Mouse (Mus musculus) hematopoietic stem cell, adult 5-6 weeks (primary cell): Measurements from ENCODE around the gene Cox8c. TPM values are rescaled to one million over a fixed set of nuclear protein-coding genes. Genes with fewer than 3 reads are reported as not detected.

Experiments
- ATAC-seq, 2 experiments: fragments of 125-278 bp in 1 of 2; replicated peaks in 1 of 2; 2 replicates each; pipeline ENCODE4 v1.8.0; 2016 to 2017; ENCODE audit warnings: inconsistent platforms in 2 of 2, mild to moderate bottlenecking in 2 of 2, moderate number of reproducible peaks in 2 of 2, low read depth in 1 of 2, moderate TSS enrichment in 1 of 2; ENCODE audit not compliant: low FRiP score in 2 of 2, poor library complexity in 2 of 2, severe bottlenecking in 2 of 2, insufficient read depth in 1 of 2, low TSS enrichment in 1 of 2
- total RNA-seq: library from RNA; stranded (forward); fragments of 172-1452, 232-1000 nt; gene quantifications from 2 replicates; pipeline ENCODE4 v1.2.3, GENCODE M21; 2017

Cox8c gene
- total RNA-seq, 1 experiment from 2014 or later, result not detected

DNA sequence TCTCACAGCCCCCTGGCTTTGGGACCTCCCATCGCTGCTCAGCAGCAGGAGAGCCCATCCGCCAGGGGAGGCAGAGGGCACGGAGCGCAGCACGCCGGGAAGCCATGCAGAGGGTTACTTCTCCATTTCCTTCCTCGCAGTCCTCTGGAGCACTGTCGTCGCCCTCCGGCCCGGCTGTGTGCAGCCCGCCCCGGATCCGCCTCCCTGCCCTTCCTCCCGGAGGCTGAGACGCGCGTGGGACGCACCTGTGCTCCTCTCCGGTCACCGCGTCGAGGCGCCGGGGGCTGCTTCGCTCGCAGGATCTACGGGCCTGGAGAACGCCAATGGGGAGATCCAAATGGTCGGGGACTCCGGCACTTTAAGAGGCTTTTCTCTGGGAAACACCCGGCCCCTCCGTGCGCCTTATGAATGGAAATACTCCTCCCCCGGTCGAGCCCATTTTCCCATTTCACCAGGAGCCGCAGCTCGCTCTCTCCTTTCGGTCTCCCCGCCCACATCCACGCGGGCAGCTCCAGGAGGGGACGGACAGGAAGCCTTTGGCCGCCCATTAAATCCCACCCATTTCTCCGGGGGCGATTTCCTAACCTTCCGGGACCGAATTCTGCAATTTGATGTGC is 49.8 kb downstream of the Cox8c start, which contains the start of gene Unc79:
Gene Unc79, plus strand, starts transcription at position 82 of the 617 bp plus-strand sequence.
- peak; percentile 87 to 91 for ATAC-seq

DNA sequence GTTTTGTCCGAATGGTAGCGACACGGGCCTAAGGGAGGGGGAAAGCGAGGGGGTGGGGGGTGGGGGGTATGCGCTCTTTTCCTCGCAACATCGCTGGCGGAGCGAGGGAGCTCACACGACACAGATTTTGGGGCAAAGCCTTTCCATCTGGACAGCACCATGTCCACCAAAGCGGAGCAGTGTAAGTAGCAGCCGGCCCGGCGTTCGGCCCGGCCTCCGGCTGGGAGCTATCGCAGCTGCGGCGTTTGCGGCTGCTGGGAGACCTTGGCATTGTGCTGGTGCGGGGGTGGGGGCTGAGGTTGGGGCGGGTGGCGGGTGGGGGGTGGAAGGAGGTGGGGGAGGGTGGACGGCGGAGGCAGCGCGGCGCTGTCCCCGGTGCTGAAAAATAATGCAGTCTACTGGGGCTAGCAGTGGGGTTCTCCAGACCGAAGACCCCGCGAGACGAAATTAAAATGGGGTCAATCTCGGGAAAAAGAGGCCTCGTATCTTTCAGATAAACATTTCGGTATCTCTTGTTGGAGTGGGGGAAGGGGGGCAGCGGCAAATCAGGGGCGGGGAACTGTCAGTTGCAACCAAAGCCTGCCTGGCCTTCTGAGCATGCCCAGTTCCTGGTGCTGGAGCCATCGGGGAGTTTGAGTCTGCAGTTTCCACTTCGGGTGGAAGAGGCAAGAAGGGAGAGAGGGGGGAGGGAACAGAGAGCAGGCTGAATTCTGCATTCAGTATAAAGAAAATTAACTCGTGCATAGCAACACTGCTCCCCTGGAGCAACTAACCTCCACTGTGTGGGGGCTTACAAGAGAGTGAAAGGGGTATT is 50.5 kb downstream of the Cox8c start:
- ATAC-seq, result no peak

Other genes starting within 250 kb of the Cox8c start
- 19.1 and 20.7 TPM in 2 replicates for gene Itpk1, start 194.4 kb upstream of the Cox8c start, total RNA-seq
- 10.8 and 17.4 TPM in 2 replicates for gene Moap1, start 155.7 kb upstream of the Cox8c start, total RNA-seq
- 8.4 and 10.9 TPM in 2 replicates for gene Tmem251, start 155.6 kb upstream of the Cox8c start, total RNA-seq
- not detected in 2 replicates for gene Gm28051, start 141.6 kb upstream of the Cox8c start, total RNA-seq
- gene Gon7, start 141.5 kb upstream of the Cox8c start, total RNA-seq, result 16.5 and 26.2 TPM in 2 replicates
- gene Ubr7, start 141.3 kb upstream of the Cox8c start, total RNA-seq, result 56.6 and 63.3 TPM in 2 replicates
- gene Gm20604, start 140.6 kb upstream of the Cox8c start, total RNA-seq, result 7.3 and 9.8 TPM in 2 replicates
- gene Btbd7, start 20.8 kb upstream of the Cox8c start, total RNA-seq, result 31.6 and 36.5 TPM in 2 replicates
- 0.35 and 0.44 TPM in 2 replicates for gene Unc79, start 49.5 kb downstream of the Cox8c start, total RNA-seq